Mouse (Mus musculus) intestine, embryonic 16.5 days (tissue): ENCODE measurements around the gene Brap. TPM values are rescaled to one million over a fixed set of nuclear protein-coding genes. Genes with fewer than 3 reads are reported as not detected.

Source experiments
- ATAC-seq: fragments of 200-750 bp; cut with Nextera tagmentation; 2 replicates; pipeline ENCODE4 v1.8.0; 2017; ENCODE audit warnings: moderate TSS enrichment, moderate library complexity
- H3K27ac ChIP-seq: fragments of 300-500 bp; sonication (generic); 2 replicates; pipeline ENCODE4 v1.5.1; 2014; ENCODE audit warnings: mild to moderate bottlenecking, low read length
- H3K27me3 ChIP-seq: fragments of 300-500 bp; sonication (generic); replicated peaks from 2 replicates; pipeline ENCODE4 v1.6.1; 2014; ENCODE audit warnings: low read length, control low read depth, mixed read lengths; ENCODE audit not compliant: control insufficient read depth, insufficient read depth
- H3K36me3 ChIP-seq: fragments of 300-500 bp; sonication (generic); 2 replicates; pipeline ENCODE4 v1.6.1; 2014; ENCODE audit warnings: low read length, control low read depth; ENCODE audit not compliant: control insufficient read depth, insufficient read depth
- H3K4me1 ChIP-seq: fragments of 300-500 bp; sonication (generic); 2 replicates; pipeline ENCODE4 v1.6.1; 2014; ENCODE audit warnings: low read length, control low read depth, mixed read lengths; ENCODE audit not compliant: control insufficient read depth, insufficient read depth
- H3K4me2 ChIP-seq: fragments of 300-500 bp; sonication (generic); 2 replicates; pipeline ENCODE4 v1.6.1; 2014; ENCODE audit warnings: low read depth, low read length, control low read depth
- H3K4me3 ChIP-seq: fragments of 300-500 bp; sonication (generic); 2 replicates; pipeline ENCODE4 v1.5.1; 2014; ENCODE audit warnings: mild to moderate bottlenecking, low read length
- H3K9ac ChIP-seq: fragments of 300-500 bp; sonication (generic); 2 replicates; pipeline ENCODE4 v1.6.1; 2014; ENCODE audit warnings: low read depth, low read length
- H3K9me3 ChIP-seq: fragments of 300-500 bp; sonication (generic); 2 replicates; pipeline ENCODE4 v1.6.1; 2016; ENCODE audit warnings: low read length, control low read depth; ENCODE audit not compliant: control insufficient read depth
- WGBS: fragments of 180-500 bp; shearing (Covaris S2); extraction: QIAGEN DNeasy Blood & Tissue Kit; methylation state at CpG from one replicate; pipeline ENCODE4 v1.1.7; 2014; 5-methylcytosine and 5-hydroxymethylcytosine counted together
- polyA plus RNA-seq: library from polyadenylated mRNA; unstranded; fragments of >200 nt; fragmentation: Nextera tagmentation; extraction: Ambion mirVana; gene quantifications from 2 replicates; pipeline ENCODE4 v1.2.1, GENCODE M21; 2015

Gene Brap
- polyA plus RNA-seq, 1 experiment from 2014 or later: 26.4 TPM

GRCm38 (mm10) chr5:121721841-121722240, 61.5 kb downstream of the Brap start:
- no peak overlapping the region for H3K4me3 ChIP-seq
- no peak overlapping the region for H3K9ac ChIP-seq
- peak overlapping the region; percentile 39; the same call in 1 of the 2 replicates for H3K27ac ChIP-seq
- no peak overlapping the region for H3K4me2 ChIP-seq
- no peaks in the 10 kb centered on the region for H3K27me3 ChIP-seq
- no peaks in the 10 kb centered on the region for H3K9me3 ChIP-seq
- ATAC-seq: peak; percentile 73
- H3K4me1 ChIP-seq: peaks cover 27% of the 10 kb centered on the region
- H3K36me3 ChIP-seq: no peaks in the 10 kb centered on the region
- 43% methylated on average over 3 of the region's 3 CpGs for WGBS

GRCm38 (mm10) chr5:121724678-121725077, 64.3 kb downstream of the Brap start:
- peak overlapping the region; percentile 28; the same call in 1 of the 2 replicates for H3K27ac ChIP-seq
- no peaks in the 10 kb centered on the region for H3K36me3 ChIP-seq
- H3K9ac ChIP-seq: no peak overlapping the region
- H3K4me2 ChIP-seq: no peak overlapping the region
- ATAC-seq: peak; percentile 74
- 80% methylated on average over 1 of the region's 1 CpGs for WGBS
- H3K9me3 ChIP-seq: no peaks in the 10 kb centered on the region
- H3K4me1 ChIP-seq: peaks cover 21% of the 10 kb centered on the region
- H3K4me3 ChIP-seq: no peak overlapping the region
- no peaks in the 10 kb centered on the region for H3K27me3 ChIP-seq

- Histone ChIP-seq H3K27ac (no peak overlapping the region), H3K9me3 (no peaks in the 10 kb centered on the region), H3K9ac (no peak overlapping the region), H3K36me3 (no peaks in the 10 kb centered on the region), H3K4me3 (no peak overlapping the region), H3K4me2 (no peak overlapping the region), H3K27me3 (no peaks in the 10 kb centered on the region), H3K4me1 (no peaks in the 10 kb centered on the region)
- 99% methylated on average over 2 of the region's 2 CpGs for WGBS
- ATAC-seq: peak; percentile 53; the same call in 1 of the 2 replicates
These were observed 69.7 kb downstream of the Brap start for GRCm38 (mm10) chr5:121730057-121730456.

- Histone ChIP-seq H3K4me2 (no peak overlapping the region), H3K36me3 (no peaks in the 10 kb centered on the region), H3K9me3 (no peaks in the 10 kb centered on the region), H3K4me1 (peaks cover 6% of the 10 kb centered on the region), H3K27ac (no peak overlapping the region), H3K9ac (no peak overlapping the region), H3K4me3 (no peak overlapping the region), H3K27me3 (no peaks in the 10 kb centered on the region)
- no peak for ATAC-seq
- 80% methylated on average over 3 of the region's 3 CpGs for WGBS
These were observed 76.3 kb downstream of the Brap start for GRCm38 (mm10) chr5:121736641-121737040.

Other genes with a start within 250 kb of the Brap start
- 4.2 and 4.4 TPM in 2 replicates for gene Tmem116, start 208.7 kb upstream of the Brap start, polyA plus RNA-seq
- 183 and 202 TPM in 2 replicates for gene Erp29, start 208.1 kb upstream of the Brap start, polyA plus RNA-seq
- gene Adam1b, start 157.1 kb upstream of the Brap start, polyA plus RNA-seq: not detected in 2 replicates
- gene Adam1a, start 115.1 kb upstream of the Brap start, polyA plus RNA-seq: 0.81 and 1.0 TPM in 2 replicates
- gene Gm42878, start 115.1 kb upstream of the Brap start, polyA plus RNA-seq: not detected in 2 replicates
- gene Mapkapk5, start 114.7 kb upstream of the Brap start, polyA plus RNA-seq: 47.3 and 48.0 TPM in 2 replicates
- gene Aldh2, start 66.7 kb upstream of the Brap start, polyA plus RNA-seq: 236 TPM in 2 replicates
- gene Acad12, start 41.6 kb upstream of the Brap start, polyA plus RNA-seq: 4.5 and 5.3 TPM in 2 replicates
- 7.8 and 9.7 TPM in 2 replicates for gene Acad10, start within 50 bp of the Brap start, polyA plus RNA-seq
- gene Atxn2, start 50.8 kb downstream of the Brap start, polyA plus RNA-seq: 27.9 and 30.7 TPM in 2 replicates
- 7.7 and 9.9 TPM in 2 replicates for gene Sh2b3, start 177.1 kb downstream of the Brap start, polyA plus RNA-seq
- 38.1 and 44.6 TPM in 2 replicates for gene Pheta1, start 188.4 kb downstream of the Brap start, polyA plus RNA-seq